Mouse (Mus musculus) spleen, adult 2 months (tissue): ENCODE data around the gene Lpp.

ENCODE experiments used
- CTCF ChIP-seq: fragments of 200-500 bp; IDR thresholded peaks from 2 replicates; pipeline ENCODE4 v1.5.1; 2011; ENCODE audit warnings: mild to moderate bottlenecking, inconsistent platforms; ENCODE audit not compliant: insufficient read depth, insufficient read length, insufficient replicate concordance; ENCODE audit errors: extremely low read depth
- POLR2A ChIP-seq: fragments of 200-500 bp; IDR thresholded peaks from 2 replicates; pipeline ENCODE4 v1.6.1; 2011; ENCODE audit warnings: low read depth, low read length, inconsistent platforms

DNA sequence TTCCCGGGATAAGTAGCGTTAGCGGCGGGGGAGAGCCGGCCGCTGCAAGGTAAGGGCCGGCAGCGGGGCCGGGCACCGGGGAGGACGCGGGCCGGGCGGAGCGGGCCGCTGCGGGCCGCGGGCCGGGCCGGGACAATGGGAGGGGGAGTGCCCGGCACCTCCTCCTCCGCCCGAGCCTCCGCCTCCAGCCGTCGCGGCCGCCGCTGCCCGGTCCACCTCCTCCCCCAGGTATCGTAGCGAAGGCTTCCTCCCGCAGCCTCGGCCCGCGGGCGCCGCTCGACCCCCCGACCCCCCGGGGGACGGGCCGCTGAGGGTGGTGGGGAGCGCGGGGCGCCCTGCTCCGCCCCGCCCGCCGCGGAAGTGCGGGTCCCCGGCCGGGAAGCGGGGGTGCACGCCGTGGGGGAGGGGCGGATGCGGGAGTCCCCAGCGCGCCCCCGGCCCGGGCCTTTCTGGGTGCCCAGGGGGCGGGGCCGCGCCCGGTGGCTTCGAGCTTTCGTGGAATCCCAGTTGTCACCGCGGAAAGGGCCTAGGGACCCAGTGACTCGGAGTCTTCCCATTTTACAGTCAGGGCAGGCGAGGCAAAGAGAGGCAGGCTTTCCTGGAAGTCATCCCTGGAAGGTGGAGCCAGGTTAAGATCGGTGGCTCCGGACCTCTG is 376 bp downstream of the Lpp start:
- TF ChIP-seq CTCF: 0 out of 2 replicates have a peak, but pooled peaks have one; percentile 0
- no peak for TF ChIP-seq POLR2A
